Mouse (Mus musculus) intestine, embryonic 15.5 days (tissue): ENCODE data around the gene Prcd. TPM values are rescaled to one million over a fixed set of nuclear protein-coding genes. Genes with fewer than 3 reads are reported as not detected.

Experiments
- ATAC-seq: fragments of 200-750 bp; cut with Nextera tagmentation; 2 replicates; pipeline ENCODE4 v1.8.0; 2017; ENCODE audit warnings: moderate TSS enrichment, moderate library complexity
- H3K27ac ChIP-seq: fragments of 300-500 bp; sonication (generic); 2 replicates; pipeline ENCODE4 v1.5.1; 2015; ENCODE audit warnings: mild to moderate bottlenecking, inconsistent platforms
- H3K27me3 ChIP-seq: fragments of 300-500 bp; sonication (generic); replicated peaks from 2 replicates; pipeline ENCODE4 v1.6.1; 2015; ENCODE audit warnings: inconsistent platforms
- H3K36me3 ChIP-seq: fragments of 300-500 bp; sonication (generic); 2 replicates; pipeline ENCODE4 v1.6.1; 2015; ENCODE audit warnings: inconsistent platforms
- H3K4me1 ChIP-seq: fragments of 300-500 bp; sonication (generic); replicated peaks from 2 replicates; pipeline ENCODE4 v1.6.1; 2015; ENCODE audit warnings: inconsistent platforms
- H3K4me2 ChIP-seq: fragments of 300-500 bp; sonication (generic); replicated peaks from 2 replicates; pipeline ENCODE4 v1.6.1; 2015; ENCODE audit warnings: mild to moderate bottlenecking, inconsistent platforms
- H3K4me3 ChIP-seq: fragments of 300-500 bp; sonication (generic); replicated peaks from 2 replicates; pipeline ENCODE4 v1.5.1; 2015; ENCODE audit warnings: inconsistent platforms
- H3K9ac ChIP-seq: fragments of 300-500 bp; sonication (generic); 2 replicates; pipeline ENCODE4 v1.6.1; 2015; ENCODE audit warnings: inconsistent platforms
- H3K9me3 ChIP-seq: fragments of 300-500 bp; sonication (generic); 2 replicates; pipeline ENCODE4 v1.6.1; 2016; ENCODE audit warnings: inconsistent platforms
- WGBS: fragments of 180-500 bp; shearing (Covaris S2); methylation state at CpG from one replicate; pipeline ENCODE4 v1.1.7; 2015; 5-methylcytosine and 5-hydroxymethylcytosine counted together
- polyA plus RNA-seq: library from polyadenylated mRNA; unstranded; fragments of >200 nt; fragmentation: Nextera tagmentation; extraction: Ambion mirVana; gene quantifications from 2 replicates; pipeline ENCODE4 v1.2.1, GENCODE M21; 2015

Gene Prcd
- polyA plus RNA-seq, 1 experiment from 2014 or later = 1.3 TPM

- ATAC-seq = peak; percentile 68
- WGBS = 38% methylated on average over 4 of the region's 4 CpGs
Observed at GRCm38 (mm10) chr11:116693899-116694249, 40.5 kb downstream of the Prcd start.

GRCm38 (mm10) chr11:116694250-116695193, 41.2 kb downstream of the Prcd start:
- Histone ChIP-seq H3K4me3 (peak overlapping the region; percentile 53), H3K4me2 (peak overlapping the region; percentile 90), H3K4me1 (peaks cover 24% of the 10 kb centered on the region), H3K9ac (peak overlapping the region; percentile 60), H3K36me3 (no peaks in the 10 kb centered on the region), H3K9me3 (no peaks in the 10 kb centered on the region), H3K27me3 (peaks cover 15% of the 10 kb centered on the region), H3K27ac (peak overlapping the region; percentile 83)
- ATAC-seq = peak; percentile 85
- WGBS = 2% methylated on average over 73 of the region's 73 CpGs

More at GRCm38 (mm10) chr11:116693899-116694249, 40.5 kb downstream of the Prcd start:
- Histone ChIP-seq H3K9ac (peak overlapping the region; percentile 60), H3K36me3 (no peaks in the 10 kb centered on the region), H3K9me3 (no peaks in the 10 kb centered on the region), H3K27me3 (peaks cover 15% of the 10 kb centered on the region), H3K4me1 (peaks cover 24% of the 10 kb centered on the region), H3K4me2 (peak overlapping the region; percentile 90), H3K4me3 (peak overlapping the region; percentile 53), H3K27ac (peak overlapping the region; percentile 83)

DNA sequence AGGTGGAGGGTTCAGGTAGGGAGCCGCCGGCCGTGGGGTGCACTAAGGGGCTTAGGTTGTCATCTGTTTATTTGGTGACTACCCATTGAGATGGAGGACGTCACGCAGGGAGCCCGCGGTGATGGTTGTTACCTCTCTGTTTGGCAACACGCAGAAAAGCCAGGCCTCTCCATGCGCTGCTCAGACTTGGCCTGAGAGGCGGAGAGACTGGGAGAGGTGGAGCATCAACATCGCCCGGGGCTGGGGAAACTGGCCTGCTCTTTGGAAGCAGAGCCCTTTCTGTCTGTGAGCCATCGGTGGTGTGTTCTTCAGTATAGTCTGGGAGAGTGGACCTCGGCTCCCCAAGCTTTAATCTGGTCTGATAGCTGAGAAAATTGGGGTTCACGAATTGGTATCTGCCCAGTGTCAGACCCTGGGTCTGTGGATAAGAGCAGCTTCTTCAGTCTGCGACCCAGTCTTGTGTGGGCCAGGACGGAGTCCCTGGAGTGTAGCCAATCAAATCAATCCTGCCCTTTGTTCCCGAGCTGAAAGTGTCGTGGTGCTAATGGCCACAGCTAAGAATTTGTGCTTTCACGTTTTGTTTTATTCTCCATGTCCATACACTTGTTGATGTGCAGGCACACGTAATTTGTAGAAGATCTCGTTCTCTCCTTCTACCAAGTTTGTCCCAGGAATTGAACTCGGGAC, 42.0 kb downstream of the Prcd start:
- peak overlapping the region; percentile 90 for H3K4me2 ChIP-seq
- H3K27me3 ChIP-seq = peaks cover 15% of the 10 kb centered on the region
- ATAC-seq = no peak
- H3K9me3 ChIP-seq = no peaks in the 10 kb centered on the region
- H3K9ac ChIP-seq = 0 out of 2 replicates have a peak overlapping the region, but pooled peaks have one; percentile 60
- no peaks in the 10 kb centered on the region for H3K36me3 ChIP-seq
- no peak overlapping the region for H3K4me3 ChIP-seq
- H3K27ac ChIP-seq = 0 out of 2 replicates have a peak overlapping the region, but pooled peaks have one; percentile 83
- 36% methylated on average over 23 of the region's 23 CpGs for WGBS
- H3K4me1 ChIP-seq = peaks cover 20% of the 10 kb centered on the region

- Histone ChIP-seq H3K36me3 (no peaks in the 10 kb centered on the region), H3K9ac (no peak overlapping the region), H3K9me3 (no peaks in the 10 kb centered on the region), H3K27ac (no peak overlapping the region), H3K4me3 (no peak overlapping the region), H3K4me2 (no peak overlapping the region), H3K4me1 (peaks cover 11% of the 10 kb centered on the region), H3K27me3 (peaks cover 15% of the 10 kb centered on the region)
- ATAC-seq = no peak
- WGBS = 88% methylated on average over 4 of the region's 4 CpGs
Observed at GRCm38 (mm10) chr11:116696426-116696825, 43.1 kb downstream of the Prcd start.

DNA sequence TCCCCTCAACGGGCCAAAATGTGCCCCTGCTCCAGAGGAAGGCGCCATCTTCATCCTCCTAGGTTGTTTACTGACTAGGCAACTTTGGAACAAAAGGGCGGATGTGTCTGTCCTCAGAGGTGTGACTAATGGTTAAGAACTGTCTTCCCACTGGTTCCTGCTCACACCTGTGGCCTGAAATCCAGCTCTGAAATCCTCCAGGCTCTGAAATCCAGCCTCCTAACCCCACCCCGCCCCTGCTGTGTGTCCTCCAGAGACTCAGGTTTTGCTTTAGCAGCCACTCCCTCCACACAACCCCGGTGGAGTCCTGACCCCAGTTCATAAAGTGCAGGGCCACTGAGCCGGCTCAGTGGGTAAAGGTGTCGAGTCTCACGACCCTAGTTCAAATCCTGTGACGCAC, 44.2 kb downstream of the Prcd start:
- H3K4me3 ChIP-seq = no peak overlapping the region
- H3K27me3 ChIP-seq = peaks cover 15% of the 10 kb centered on the region
- H3K4me1 ChIP-seq = peaks cover 11% of the 10 kb centered on the region
- H3K4me2 ChIP-seq = no peak overlapping the region
- no peaks in the 10 kb centered on the region for H3K36me3 ChIP-seq
- no peak overlapping the region for H3K9ac ChIP-seq
- no peak for ATAC-seq
- 60% methylated on average over 9 of the region's 9 CpGs for WGBS
- no peaks in the 10 kb centered on the region for H3K9me3 ChIP-seq
- H3K27ac ChIP-seq = no peak overlapping the region

GRCm38 (mm10) chr11:116701377-116701841, 48.1 kb downstream of the Prcd start:
- ATAC-seq = no peak
- Histone ChIP-seq H3K4me2 (no peak overlapping the region), H3K27ac (no peak overlapping the region), H3K27me3 (no peaks in the 10 kb centered on the region), H3K4me3 (no peak overlapping the region), H3K9ac (no peak overlapping the region), H3K9me3 (no peaks in the 10 kb centered on the region), H3K4me1 (no peaks in the 10 kb centered on the region), H3K36me3 (no peaks in the 10 kb centered on the region)
- WGBS = 49% methylated on average over 5 of the region's 5 CpGs

- WGBS = 88% methylated on average over 8 of the region's 8 CpGs
- no peak for ATAC-seq
- H3K27ac ChIP-seq = no peak overlapping the region
Observed at GRCm38 (mm10) chr11:116704336-116705035, 51.2 kb downstream of the Prcd start.

GRCm38 (mm10) chr11:116705204-116705608, 51.9 kb downstream of the Prcd start:
- no peak overlapping the region for H3K27ac ChIP-seq
- ATAC-seq = no peak
- H3K27me3 ChIP-seq = no peaks in the 10 kb centered on the region
- no peak overlapping the region for H3K4me2 ChIP-seq
- no peaks in the 10 kb centered on the region for H3K36me3 ChIP-seq
- no peaks in the 10 kb centered on the region for H3K4me1 ChIP-seq
- H3K9me3 ChIP-seq = no peaks in the 10 kb centered on the region
- WGBS = 88% methylated on average over 10 of the region's 10 CpGs
- no peak overlapping the region for H3K4me3 ChIP-seq
- no peak overlapping the region for H3K9ac ChIP-seq

More at GRCm38 (mm10) chr11:116704336-116705035, 51.2 kb downstream of the Prcd start:
- Histone ChIP-seq H3K9ac (no peak overlapping the region), H3K4me1 (no peaks in the 10 kb centered on the region), H3K4me3 (no peak overlapping the region), H3K9me3 (no peaks in the 10 kb centered on the region), H3K36me3 (no peaks in the 10 kb centered on the region), H3K4me2 (no peak overlapping the region), H3K27me3 (no peaks in the 10 kb centered on the region)

GRCm38 (mm10) chr11:116706363-116706762, 53.0 kb downstream of the Prcd start:
- Histone ChIP-seq H3K27me3 (no peaks in the 10 kb centered on the region), H3K9ac (no peak overlapping the region), H3K27ac (no peak overlapping the region), H3K4me2 (no peak overlapping the region), H3K4me1 (no peaks in the 10 kb centered on the region), H3K36me3 (no peaks in the 10 kb centered on the region), H3K4me3 (no peak overlapping the region), H3K9me3 (no peaks in the 10 kb centered on the region)
- WGBS = 46% methylated on average over 7 of the region's 7 CpGs
- no peak for ATAC-seq

DNA sequence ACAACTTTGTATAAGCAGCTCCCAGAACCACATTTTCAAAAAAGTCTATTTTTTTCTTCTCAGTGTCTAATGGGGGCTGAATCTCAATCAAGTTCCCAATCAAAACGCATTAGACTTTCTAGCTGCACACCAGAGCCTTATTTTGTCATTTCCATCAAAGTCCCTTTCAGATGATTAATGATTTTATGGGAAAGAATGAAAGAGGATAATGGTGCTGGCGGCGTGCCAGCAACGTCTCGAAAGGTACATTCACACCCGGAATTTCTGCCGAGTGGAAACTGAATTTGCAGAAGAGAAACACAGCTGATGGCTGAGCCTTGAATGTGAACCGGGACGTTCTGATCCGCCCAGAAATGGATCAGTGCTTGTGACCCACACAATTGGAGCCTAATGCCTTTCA, 56.8 kb downstream of the Prcd start:
- Histone ChIP-seq H3K9me3 (no peaks in the 10 kb centered on the region), H3K4me3 (no peak overlapping the region), H3K27me3 (no peaks in the 10 kb centered on the region), H3K4me1 (no peaks in the 10 kb centered on the region), H3K9ac (no peak overlapping the region), H3K36me3 (no peaks in the 10 kb centered on the region), H3K4me2 (no peak overlapping the region), H3K27ac (no peak overlapping the region)
- 49% methylated on average over 10 of the region's 10 CpGs for WGBS
- ATAC-seq = no peak

DNA sequence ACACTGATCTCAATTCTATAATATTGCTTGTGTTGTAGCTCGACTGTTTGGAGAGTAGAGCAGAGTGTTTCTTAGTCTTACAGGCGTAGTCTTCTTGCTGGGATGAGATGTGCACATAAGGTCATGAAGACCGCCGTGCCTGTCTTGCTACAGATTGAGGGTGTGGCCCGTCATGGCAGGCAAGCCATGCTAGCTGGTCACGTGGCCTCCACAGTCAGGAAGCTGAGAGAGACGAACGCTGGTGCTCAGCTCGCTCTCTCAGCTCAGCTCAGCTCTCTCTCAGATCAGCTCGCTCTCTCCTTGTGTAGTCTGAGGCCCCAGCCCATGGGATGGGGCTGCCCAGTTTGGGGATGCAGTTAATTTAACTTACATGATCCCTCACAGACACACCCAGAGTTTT, 57.5 kb downstream of the Prcd start:
- Histone ChIP-seq H3K27me3 (no peaks in the 10 kb centered on the region), H3K27ac (no peak overlapping the region), H3K4me2 (no peak overlapping the region), H3K36me3 (no peaks in the 10 kb centered on the region), H3K9me3 (no peaks in the 10 kb centered on the region), H3K9ac (no peak overlapping the region), H3K4me1 (no peaks in the 10 kb centered on the region), H3K4me3 (no peak overlapping the region)
- ATAC-seq = no peak
- WGBS = 92% methylated on average over 10 of the region's 10 CpGs

DNA sequence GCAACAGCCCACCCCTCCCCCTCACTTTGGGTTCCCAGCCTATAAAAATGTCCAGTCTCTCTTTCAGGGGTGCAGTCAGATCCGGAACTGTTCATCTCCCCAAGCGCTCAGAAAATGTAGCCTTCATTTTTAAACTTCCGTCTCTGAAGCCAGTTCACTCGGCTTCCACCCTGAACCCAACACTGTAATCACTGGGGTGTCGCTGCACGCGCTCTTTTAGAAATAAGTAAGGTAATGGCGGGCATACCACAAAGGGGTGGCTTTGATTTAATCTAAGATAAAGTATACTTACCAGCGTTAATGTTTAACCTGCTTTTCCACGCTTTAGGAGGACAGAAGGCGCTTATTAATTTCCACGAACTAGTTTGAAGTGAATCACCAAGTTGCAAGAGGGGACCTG, 60.7 kb downstream of the Prcd start:
- Histone ChIP-seq H3K27me3 (no peaks in the 10 kb centered on the region), H3K4me2 (no peak overlapping the region), H3K36me3 (no peaks in the 10 kb centered on the region), H3K4me3 (no peak overlapping the region), H3K4me1 (no peaks in the 10 kb centered on the region), H3K9ac (no peak overlapping the region), H3K27ac (no peak overlapping the region), H3K9me3 (no peaks in the 10 kb centered on the region)
- WGBS = 83% methylated on average over 12 of the region's 12 CpGs
- ATAC-seq = no peak
